Mouse (Mus musculus): ENCODE measurements around the gene Wdsub1. TPM values are rescaled to one million over a fixed set of nuclear protein-coding genes. Genes with fewer than 3 reads are reported as not detected.

Gene Wdsub1
- polyA plus RNA-seq, 1 experiment from 2014 or later: 10.5 TPM

GRCm38 (mm10) chr2:59838825-59839224 lies 43.6 kb downstream of the Wdsub1 start:
- 94% methylated on average over 8 of the region's 8 CpGs for WGBS
- H3K4me3 ChIP-seq (ENCODE audit: low read depth, low read length): no peak overlapping the region
- H3K36me3 ChIP-seq (ENCODE audit: control insufficient read depth, insufficient read depth, low read length): peaks cover 15% of the 10 kb centered on the region; the same call in 1 of the 2 replicates
- no peak for ATAC-seq
- no peaks in the 10 kb centered on the region for H3K4me1 ChIP-seq (ENCODE audit: control insufficient read depth, insufficient read depth, low read length)
- no peaks in the 10 kb centered on the region for H3K27me3 ChIP-seq (replicated peaks; ENCODE audit: control insufficient read depth, insufficient read depth, low read length)
- H3K27ac ChIP-seq (ENCODE audit: low read depth, low read length): no peak overlapping the region
- no peaks in the 10 kb centered on the region for H3K9me3 ChIP-seq (replicated peaks; ENCODE audit: control insufficient read depth, low read length)
- DNase-seq (ENCODE audit: low spot score): no peak
- H3K4me2 ChIP-seq (ENCODE audit: low read length): no peak overlapping the region
- no peak overlapping the region for H3K9ac ChIP-seq (ENCODE audit: low read length)

GRCm38 (mm10) chr2:59831831-59832230 lies 50.6 kb downstream of the Wdsub1 start:
- Histone ChIP-seq H3K9me3 (replicated peaks; ENCODE audit: control insufficient read depth, low read length) (no peaks in the 10 kb centered on the region), H3K27me3 (replicated peaks; ENCODE audit: control insufficient read depth, insufficient read depth, low read length) (no peaks in the 10 kb centered on the region), H3K36me3 (ENCODE audit: control insufficient read depth, insufficient read depth, low read length) (peaks cover 8% of the 10 kb centered on the region; the same call in 1 of the 2 replicates), H3K4me3 (ENCODE audit: low read depth, low read length) (no peak overlapping the region), H3K27ac (ENCODE audit: low read depth, low read length) (no peak overlapping the region), H3K4me2 (ENCODE audit: low read length) (no peak overlapping the region), H3K4me1 (ENCODE audit: control insufficient read depth, insufficient read depth, low read length) (peaks cover 16% of the 10 kb centered on the region), H3K9ac (ENCODE audit: low read length) (no peak overlapping the region)
- DNase-seq (ENCODE audit: low spot score): no peak
- 76% methylated on average over 7 of the region's 7 CpGs for WGBS
- ATAC-seq: no peak

GRCm38 (mm10) chr2:59830940-59831339 lies 51.5 kb downstream of the Wdsub1 start:
- Histone ChIP-seq H3K9ac (ENCODE audit: low read length) (no peak overlapping the region), H3K4me2 (ENCODE audit: low read length) (no peak overlapping the region), H3K27me3 (replicated peaks; ENCODE audit: control insufficient read depth, insufficient read depth, low read length) (no peaks in the 10 kb centered on the region), H3K36me3 (ENCODE audit: control insufficient read depth, insufficient read depth, low read length) (peaks cover 4% of the 10 kb centered on the region; the same call in 1 of the 2 replicates), H3K27ac (ENCODE audit: low read depth, low read length) (no peak overlapping the region), H3K4me1 (ENCODE audit: control insufficient read depth, insufficient read depth, low read length) (peaks cover 16% of the 10 kb centered on the region), H3K4me3 (ENCODE audit: low read depth, low read length) (no peak overlapping the region), H3K9me3 (replicated peaks; ENCODE audit: control insufficient read depth, low read length) (no peaks in the 10 kb centered on the region)
- WGBS: 85% methylated on average over 5 of the region's 5 CpGs
- no peak for DNase-seq (ENCODE audit: low spot score)
- no peak for ATAC-seq

DNA sequence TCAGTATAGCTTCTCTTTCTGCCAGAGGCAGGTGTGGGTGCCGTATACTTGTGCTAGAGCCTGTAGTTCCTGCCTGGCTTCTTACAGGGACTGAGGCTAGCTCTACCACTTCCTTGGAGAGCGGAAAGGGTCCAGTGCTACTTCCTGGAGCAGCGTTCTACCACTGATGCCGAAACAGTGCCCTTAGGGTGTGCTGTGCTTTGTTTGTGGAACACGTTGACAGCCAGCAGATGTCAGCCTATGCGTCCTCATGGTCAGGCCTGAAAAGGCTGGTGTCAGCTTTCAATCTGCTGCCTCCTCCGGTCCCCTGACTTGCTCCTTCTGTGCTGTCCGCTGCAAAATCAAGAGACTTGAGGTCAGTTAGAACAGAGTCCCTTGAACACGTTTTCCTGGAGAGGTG lies 52.2 kb downstream of the Wdsub1 start:
- peak; percentile 57 for DNase-seq (ENCODE audit: low spot score)
- Histone ChIP-seq H3K4me3 (ENCODE audit: low read depth, low read length) (no peak overlapping the region), H3K9me3 (replicated peaks; ENCODE audit: control insufficient read depth, low read length) (no peaks in the 10 kb centered on the region), H3K4me1 (ENCODE audit: control insufficient read depth, insufficient read depth, low read length) (peaks cover 16% of the 10 kb centered on the region), H3K27me3 (replicated peaks; ENCODE audit: control insufficient read depth, insufficient read depth, low read length) (no peaks in the 10 kb centered on the region), H3K4me2 (ENCODE audit: low read length) (no peak overlapping the region), H3K9ac (ENCODE audit: low read length) (no peak overlapping the region), H3K27ac (ENCODE audit: low read depth, low read length) (no peak overlapping the region), H3K36me3 (ENCODE audit: control insufficient read depth, insufficient read depth, low read length) (no peaks in the 10 kb centered on the region)
- peak; percentile 27 for ATAC-seq
- WGBS: 24% methylated on average over 9 of the region's 9 CpGs

DNA sequence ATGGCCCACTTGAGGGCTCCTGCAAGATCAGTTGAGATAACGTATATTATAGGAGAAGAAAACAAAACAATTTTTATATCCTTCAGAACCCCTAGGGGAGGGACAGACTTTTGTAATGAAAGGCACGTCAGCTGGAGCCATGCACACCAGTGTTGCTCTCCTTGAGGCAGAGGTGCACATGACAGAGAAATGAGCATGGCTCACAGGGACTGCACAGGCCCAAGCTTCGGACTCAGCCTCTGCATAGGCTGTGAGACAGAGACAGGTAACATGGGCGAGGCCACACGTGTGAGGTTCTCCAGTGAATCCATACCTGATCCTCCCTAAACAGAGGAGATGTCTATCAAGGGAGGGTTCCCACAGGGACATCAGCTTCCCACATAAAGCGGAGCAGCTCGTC lies 52.7 kb downstream of the Wdsub1 start:
- Histone ChIP-seq H3K4me1 (ENCODE audit: control insufficient read depth, insufficient read depth, low read length) (peaks cover 16% of the 10 kb centered on the region), H3K36me3 (ENCODE audit: control insufficient read depth, insufficient read depth, low read length) (no peaks in the 10 kb centered on the region), H3K27ac (ENCODE audit: low read depth, low read length) (peak overlapping the region; percentile 53; the same call in 1 of the 2 replicates), H3K4me2 (ENCODE audit: low read length) (no peak overlapping the region), H3K4me3 (ENCODE audit: low read depth, low read length) (no peak overlapping the region), H3K27me3 (replicated peaks; ENCODE audit: control insufficient read depth, insufficient read depth, low read length) (no peaks in the 10 kb centered on the region), H3K9me3 (replicated peaks; ENCODE audit: control insufficient read depth, low read length) (no peaks in the 10 kb centered on the region), H3K9ac (ENCODE audit: low read length) (no peak overlapping the region)
- WGBS: 80% methylated on average over 7 of the region's 7 CpGs
- ATAC-seq (peak; percentile 1; the same call in 1 of the 2 replicates), DNase-seq (ENCODE audit: low spot score) (no peak)

GRCm38 (mm10) chr2:59828777-59829508 lies 53.4 kb downstream of the Wdsub1 start:
- 24% methylated on average over 14 of the region's 14 CpGs for WGBS
- ATAC-seq (peak; percentile 35; the same call in 1 of the 2 replicates), DNase-seq (ENCODE audit: low spot score) (peak; percentile 69)
- Histone ChIP-seq H3K9me3 (replicated peaks; ENCODE audit: control insufficient read depth, low read length) (no peaks in the 10 kb centered on the region), H3K4me3 (ENCODE audit: low read depth, low read length) (no peak overlapping the region), H3K9ac (ENCODE audit: low read length) (no peak overlapping the region), H3K4me1 (ENCODE audit: control insufficient read depth, insufficient read depth, low read length) (peaks cover 16% of the 10 kb centered on the region), H3K27ac (ENCODE audit: low read depth, low read length) (peak overlapping the region; percentile 53), H3K27me3 (replicated peaks; ENCODE audit: control insufficient read depth, insufficient read depth, low read length) (no peaks in the 10 kb centered on the region), H3K4me2 (ENCODE audit: low read length) (no peak overlapping the region), H3K36me3 (ENCODE audit: control insufficient read depth, insufficient read depth, low read length) (no peaks in the 10 kb centered on the region)

DNA sequence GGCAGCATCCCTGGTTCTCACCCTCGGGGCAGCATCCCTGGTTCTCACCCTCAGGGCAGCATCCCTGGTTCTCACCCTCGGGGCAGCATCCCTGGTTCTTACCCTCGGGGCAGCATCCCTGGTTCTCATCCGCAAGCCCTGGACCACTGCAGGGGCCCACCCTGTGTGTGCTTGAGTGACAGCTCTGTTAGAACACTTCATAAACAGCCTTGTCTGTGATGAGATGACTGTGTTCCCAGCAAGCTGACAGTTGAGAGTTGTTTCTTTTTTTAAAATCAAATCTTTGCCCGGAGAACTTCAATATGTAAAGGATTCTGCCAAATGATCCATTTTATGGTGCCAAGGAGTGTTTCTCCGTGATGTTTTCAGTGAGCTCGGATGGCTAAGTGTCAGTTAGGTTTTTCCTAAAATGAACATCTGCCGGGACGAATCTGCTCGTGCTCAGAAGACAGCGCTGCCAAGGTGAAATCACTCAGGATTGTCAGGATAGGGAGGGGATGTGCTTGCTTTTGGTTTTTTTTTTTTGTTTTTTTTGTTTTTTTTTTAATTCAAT lies 54.2 kb downstream of the Wdsub1 start:
- Histone ChIP-seq H3K9me3 (replicated peaks; ENCODE audit: control insufficient read depth, low read length) (no peaks in the 10 kb centered on the region), H3K9ac (ENCODE audit: low read length) (no peak overlapping the region), H3K27me3 (replicated peaks; ENCODE audit: control insufficient read depth, insufficient read depth, low read length) (no peaks in the 10 kb centered on the region), H3K4me2 (ENCODE audit: low read length) (no peak overlapping the region), H3K4me1 (ENCODE audit: control insufficient read depth, insufficient read depth, low read length) (peaks cover 16% of the 10 kb centered on the region), H3K36me3 (ENCODE audit: control insufficient read depth, insufficient read depth, low read length) (no peaks in the 10 kb centered on the region), H3K27ac (ENCODE audit: low read depth, low read length) (no peak overlapping the region), H3K4me3 (ENCODE audit: low read depth, low read length) (no peak overlapping the region)
- peak; percentile 1; the same call in 1 of the 2 replicates for ATAC-seq
- peak; percentile 54 for DNase-seq (ENCODE audit: low spot score)
- 61% methylated on average over 11 of the region's 11 CpGs for WGBS

DNA sequence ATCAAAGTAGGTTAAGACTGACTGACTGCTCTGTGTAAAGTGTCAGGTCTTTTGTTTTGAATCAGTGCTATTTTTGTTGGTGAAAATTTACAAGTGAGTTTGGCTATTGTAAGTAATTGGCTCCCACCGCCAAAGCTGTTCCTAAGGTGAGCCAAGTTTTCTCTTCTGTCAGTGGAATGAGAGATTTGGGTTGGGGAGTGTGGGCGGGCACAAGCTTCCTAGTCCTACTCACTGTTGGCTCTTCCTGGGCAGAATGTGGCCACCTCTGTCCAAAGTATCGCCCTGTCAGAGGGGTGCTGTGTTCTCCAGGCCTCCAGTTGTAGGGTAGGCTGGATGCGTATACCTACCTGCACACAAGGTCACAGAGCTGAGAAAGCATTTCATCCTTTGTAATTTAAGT lies 57.0 kb downstream of the Wdsub1 start:
- H3K27ac ChIP-seq (ENCODE audit: low read depth, low read length): no peak overlapping the region
- H3K9ac ChIP-seq (ENCODE audit: low read length): no peak overlapping the region
- DNase-seq (ENCODE audit: low spot score) (no peak), ATAC-seq (no peak)
- H3K4me1 ChIP-seq (ENCODE audit: control insufficient read depth, insufficient read depth, low read length): peaks cover 16% of the 10 kb centered on the region
- H3K9me3 ChIP-seq (replicated peaks; ENCODE audit: control insufficient read depth, low read length): no peaks in the 10 kb centered on the region
- H3K36me3 ChIP-seq (ENCODE audit: control insufficient read depth, insufficient read depth, low read length): no peaks in the 10 kb centered on the region
- H3K27me3 ChIP-seq (replicated peaks; ENCODE audit: control insufficient read depth, insufficient read depth, low read length): no peaks in the 10 kb centered on the region
- H3K4me2 ChIP-seq (ENCODE audit: low read length): no peak overlapping the region
- no peak overlapping the region for H3K4me3 ChIP-seq (ENCODE audit: low read depth, low read length)
- WGBS: 78% methylated on average over 4 of the region's 4 CpGs

DNA sequence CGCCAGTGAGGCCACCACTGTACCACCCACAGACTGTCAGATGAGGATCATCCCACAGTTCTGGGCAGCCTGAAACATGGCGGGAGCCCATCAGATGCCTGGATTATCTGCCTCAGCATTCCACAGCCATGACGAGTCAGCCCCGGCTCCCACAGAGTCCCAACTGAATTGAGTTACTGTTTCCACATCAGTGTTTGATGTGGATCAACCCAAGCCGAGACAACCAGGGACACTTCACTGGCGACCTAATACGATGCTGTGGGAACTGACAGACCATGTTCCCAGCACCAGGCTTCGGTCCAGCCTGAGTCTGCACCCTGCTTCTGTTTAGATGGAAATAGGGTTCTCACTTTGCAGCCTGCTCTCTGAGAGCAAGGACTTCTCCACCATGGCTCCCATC lies 58.1 kb downstream of the Wdsub1 start:
- Histone ChIP-seq H3K27me3 (replicated peaks; ENCODE audit: control insufficient read depth, insufficient read depth, low read length) (no peaks in the 10 kb centered on the region), H3K9me3 (replicated peaks; ENCODE audit: control insufficient read depth, low read length) (no peaks in the 10 kb centered on the region), H3K4me3 (ENCODE audit: low read depth, low read length) (no peak overlapping the region), H3K4me2 (ENCODE audit: low read length) (no peak overlapping the region), H3K27ac (ENCODE audit: low read depth, low read length) (no peak overlapping the region), H3K4me1 (ENCODE audit: control insufficient read depth, insufficient read depth, low read length) (peaks cover 7% of the 10 kb centered on the region), H3K9ac (ENCODE audit: low read length) (no peak overlapping the region), H3K36me3 (ENCODE audit: control insufficient read depth, insufficient read depth, low read length) (no peaks in the 10 kb centered on the region)
- ATAC-seq (no peak), DNase-seq (ENCODE audit: low spot score) (no peak)
- 79% methylated on average over 8 of the region's 8 CpGs for WGBS

Measured in forebrain, embryonic 14.5 days (tissue).